Mouse (Mus musculus): Measurements from ENCODE around the gene Ccdc162. TPM values are rescaled to one million over a fixed set of nuclear protein-coding genes. Genes with fewer than 3 reads are reported as not detected.
"Not testable (repeated sequence)": the region's sequence is repeated elsewhere in the genome, so short reads cannot be mapped to it uniquely, and the experiment has no call there.

Ccdc162 gene
- polyA plus RNA-seq, 2 experiments from 2014 or later, result 0.33 to 1.1 TPM

DNA sequence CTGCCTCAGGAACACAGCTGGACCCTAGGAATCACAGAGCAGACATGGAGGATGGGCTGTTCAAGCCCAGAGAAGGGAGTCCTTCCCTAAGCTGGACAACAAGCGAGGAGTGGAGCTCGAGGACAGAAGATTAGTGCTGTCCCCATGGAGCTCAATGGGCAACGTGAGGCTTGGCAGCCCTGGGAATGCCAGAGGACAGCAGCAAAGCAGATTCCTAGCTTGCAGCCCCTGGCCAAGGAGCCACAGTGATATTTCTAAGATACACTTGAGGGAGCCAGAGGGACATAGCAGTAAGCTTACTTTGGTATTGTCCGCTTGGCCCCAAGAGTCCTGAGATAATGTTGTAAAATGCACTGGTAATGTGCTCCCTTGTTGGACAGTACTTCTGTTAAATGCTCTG lies 25.5 kb downstream of the Ccdc162 start:
- ATAC-seq, result no peak

DNA sequence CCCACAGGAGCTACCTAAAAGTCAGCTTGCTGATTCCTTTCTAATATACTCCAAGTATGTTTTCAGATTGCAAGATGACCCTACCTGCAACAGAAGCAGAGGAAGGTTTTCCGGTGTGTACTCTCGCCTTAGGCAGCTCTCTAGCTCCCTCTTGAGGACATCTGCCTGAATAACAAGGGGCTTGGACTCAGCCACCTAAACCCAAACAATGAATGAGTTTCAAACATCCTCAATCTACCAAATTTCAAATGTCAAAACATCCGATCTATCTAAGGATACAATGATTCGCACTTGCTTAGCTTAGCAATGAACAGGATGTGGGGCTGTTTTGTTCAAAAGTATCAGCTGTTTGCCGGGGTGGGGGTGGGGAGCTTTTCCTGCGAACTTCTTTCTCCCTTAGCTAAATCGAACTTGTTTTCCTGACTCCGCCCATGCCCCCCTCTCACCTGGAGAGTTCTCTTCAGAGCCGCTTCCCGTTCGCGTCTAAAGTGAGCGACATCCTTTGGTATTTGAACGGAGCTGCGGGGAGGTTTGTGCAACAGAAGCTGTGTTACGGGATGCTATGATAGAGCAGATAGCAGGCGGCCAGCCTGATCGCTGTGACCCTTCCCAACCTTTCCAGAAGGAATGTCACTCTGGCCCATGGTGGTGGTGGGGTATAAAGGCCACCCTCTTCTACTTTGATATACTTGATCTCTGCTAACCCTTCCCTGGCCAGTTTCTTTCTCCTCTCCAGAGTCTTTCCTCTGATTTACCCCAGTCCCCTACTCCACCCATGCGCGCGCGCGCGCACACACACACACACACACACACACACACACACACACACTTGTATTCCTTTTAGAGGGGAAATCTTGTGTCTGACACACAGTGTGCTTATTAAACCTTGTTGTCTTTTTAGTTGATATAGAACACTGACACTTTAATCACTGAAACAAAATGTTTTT lies 26.2 kb downstream of the Ccdc162 start:
- peak; percentile 82 for ATAC-seq

DNA sequence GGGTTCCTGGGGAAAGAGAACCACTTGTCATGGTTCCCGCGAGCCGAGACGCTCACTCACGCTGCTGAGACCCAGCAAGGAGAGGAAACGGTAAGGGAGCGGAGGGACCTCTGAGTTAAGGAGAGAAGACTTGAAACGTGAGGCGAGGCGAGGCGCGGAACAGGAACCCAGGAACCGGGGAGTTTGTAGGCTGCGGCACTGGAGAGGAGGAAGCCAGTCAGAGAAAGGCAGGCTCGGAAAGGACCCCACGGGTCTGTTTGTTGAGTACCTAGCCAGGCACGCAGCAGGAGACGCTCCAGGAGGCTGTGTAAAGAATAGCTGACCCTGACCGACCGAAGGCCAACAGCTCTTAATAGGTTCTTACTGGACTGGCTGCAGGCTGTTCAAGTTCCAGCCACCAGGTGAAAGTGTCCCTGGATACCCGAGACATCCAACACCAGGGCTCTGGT lies 31.9 kb downstream of the Ccdc162 start:
- ATAC-seq, result no peak

DNA sequence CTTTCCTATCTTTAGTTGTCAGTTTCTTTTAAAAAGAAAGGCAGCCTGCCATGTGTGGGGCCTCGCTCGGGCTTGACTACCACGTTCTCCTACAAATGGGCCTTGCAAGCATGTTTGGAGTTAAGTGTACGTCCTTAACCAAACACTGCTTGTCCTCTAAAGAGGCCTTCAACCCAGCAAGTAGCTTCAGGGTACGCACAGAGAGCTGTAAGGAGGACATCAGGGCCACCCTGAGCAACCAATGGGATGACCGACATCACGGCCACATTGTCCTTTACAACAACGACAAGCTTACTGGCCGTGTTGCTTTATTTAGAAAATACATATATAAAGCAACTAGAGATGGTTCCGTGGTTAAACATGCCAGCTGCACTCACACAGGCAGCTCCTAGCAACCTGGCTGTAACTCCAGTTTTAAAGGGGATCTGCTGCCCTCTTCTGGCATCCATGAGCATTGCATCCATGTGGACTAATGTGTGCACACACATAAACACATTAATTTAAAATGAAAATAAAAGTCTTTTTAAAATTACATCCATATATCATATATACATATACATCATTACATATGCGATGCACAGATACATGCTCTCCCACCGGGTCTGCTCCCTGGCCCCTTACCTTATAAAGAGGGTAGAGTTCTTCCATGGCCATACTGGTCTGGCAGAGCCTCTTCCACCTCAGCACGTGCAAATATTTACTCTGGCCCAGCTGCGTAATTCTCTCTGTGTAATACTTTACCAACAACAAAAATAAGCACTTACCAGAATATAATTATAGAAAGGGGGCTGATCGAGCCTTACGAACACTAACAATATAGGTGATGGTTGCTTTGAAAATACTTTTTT lies 33.7 kb downstream of the Ccdc162 start:
- ATAC-seq, result peak; percentile 68

DNA sequence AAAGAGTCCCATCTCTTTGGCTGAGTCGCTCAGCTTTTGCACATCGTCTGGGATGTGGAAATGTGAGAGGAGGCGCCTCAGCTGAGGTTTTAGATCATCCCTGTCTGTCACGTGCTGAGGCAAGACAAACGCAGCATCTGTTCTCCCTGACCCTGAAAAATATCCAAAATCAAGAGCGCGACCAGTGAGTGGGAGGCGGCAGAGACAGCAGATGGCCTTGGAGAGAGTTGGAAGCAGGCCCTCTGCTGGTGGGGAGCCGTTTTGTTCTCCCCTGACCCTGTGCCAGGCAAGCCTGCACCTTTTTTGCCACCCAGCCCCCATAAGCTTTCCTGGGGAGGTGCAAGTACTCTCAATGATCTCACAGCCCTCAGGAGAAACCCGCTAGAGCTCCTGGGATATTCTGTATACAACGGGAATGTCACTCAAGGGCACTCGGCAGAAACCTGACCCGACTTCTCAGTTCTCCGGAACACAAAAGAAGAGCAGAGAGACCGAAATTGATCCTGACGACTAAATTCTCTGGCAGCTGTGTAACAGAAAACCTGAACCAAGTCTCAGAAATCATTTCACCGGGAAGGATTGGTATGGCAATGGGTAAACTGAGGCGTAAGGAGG lies 37.6 kb downstream of the Ccdc162 start:
- ATAC-seq, result peak; percentile 46

DNA sequence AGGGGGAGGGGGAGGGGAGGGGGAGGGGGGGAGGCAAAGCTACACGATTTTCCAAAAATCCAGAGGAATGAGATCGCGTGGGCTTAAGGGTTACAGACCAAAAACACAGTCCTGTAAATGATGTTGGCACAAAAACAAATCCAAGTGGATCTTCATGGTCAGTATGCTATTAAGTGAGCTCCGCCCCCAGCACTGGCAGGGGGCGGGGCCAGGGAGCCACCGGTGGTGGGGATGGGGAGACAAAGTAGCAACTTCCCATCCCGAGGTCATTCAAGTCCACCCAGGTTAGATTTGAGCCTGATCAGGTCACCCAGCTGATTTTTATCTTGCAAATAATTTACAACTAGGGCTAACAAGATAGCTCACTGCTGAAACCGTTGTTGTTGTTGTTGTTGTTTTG lies 39.0 kb downstream of the Ccdc162 start:
- no peak for ATAC-seq

DNA sequence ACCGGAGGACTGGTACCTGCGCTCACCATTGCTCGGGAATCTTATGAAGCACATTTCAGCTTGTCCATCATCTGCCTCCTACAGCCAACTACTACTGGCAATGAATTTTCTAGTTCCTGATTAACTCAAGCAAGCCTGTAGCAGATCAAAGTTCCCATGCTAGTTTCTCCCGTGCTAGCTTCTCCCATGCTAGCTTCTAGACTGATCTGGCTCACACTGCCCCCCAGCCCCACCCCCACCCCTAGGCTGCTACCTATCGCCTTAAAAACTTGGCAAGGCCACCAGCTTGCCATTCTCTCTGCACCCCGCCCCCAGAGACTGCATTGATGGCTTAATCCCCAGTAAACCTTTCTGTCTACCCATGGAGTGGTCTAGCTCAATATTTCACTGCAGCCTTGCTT lies 39.8 kb downstream of the Ccdc162 start:
- ATAC-seq, result no peak

DNA sequence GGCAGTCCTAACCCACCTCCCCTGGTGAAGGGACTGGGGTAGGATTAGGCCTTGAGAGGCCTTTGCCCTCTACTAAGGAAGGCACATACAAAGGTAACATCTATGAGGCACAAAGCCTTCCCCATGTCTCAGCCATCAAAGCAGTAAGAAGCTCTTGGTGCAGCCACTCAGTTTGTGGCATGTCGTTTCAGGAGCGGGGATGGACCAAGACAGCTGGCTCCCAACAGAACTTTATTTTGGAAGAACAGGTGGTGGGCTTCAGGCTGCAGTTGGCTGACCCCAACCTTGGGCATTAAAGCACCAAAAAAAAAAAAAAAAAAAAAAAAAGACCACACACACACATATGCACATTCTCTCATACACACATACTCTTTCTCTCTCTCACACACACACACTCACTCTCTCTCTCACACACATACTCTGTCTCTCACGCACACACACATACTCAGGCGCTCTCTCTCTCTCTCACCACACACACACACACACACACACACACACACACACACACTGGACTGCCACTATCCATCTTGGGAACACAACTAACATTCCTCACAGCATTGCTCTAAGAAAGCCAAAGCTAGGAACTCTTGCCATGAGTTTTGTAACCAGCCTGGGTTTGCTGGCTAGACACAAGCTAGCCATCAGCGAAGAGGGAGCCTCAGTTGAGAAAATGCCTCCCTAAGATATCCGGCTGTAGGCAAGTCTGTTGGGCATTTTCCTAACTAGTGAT lies 40.4 kb downstream of the Ccdc162 start:
- no peak for ATAC-seq

DNA sequence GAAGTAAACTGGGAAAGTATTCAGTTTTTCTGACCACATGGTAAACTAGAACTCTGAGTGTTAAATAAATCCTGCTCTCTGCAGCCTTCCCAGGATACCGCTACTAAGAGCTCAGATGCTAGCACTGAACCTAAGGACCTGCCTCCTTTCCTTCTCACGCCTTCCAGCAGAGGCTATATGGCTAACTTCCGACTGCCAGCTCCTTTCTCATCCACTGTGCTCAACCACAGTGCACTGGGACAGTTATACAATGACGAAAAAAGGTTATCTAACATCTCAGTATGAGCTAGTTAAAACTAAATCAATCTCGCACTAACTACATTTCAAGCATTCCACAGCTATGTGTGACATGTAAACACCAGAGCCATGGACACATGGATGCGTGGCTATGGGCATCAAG lies 41.2 kb downstream of the Ccdc162 start:
- no peak for ATAC-seq

DNA sequence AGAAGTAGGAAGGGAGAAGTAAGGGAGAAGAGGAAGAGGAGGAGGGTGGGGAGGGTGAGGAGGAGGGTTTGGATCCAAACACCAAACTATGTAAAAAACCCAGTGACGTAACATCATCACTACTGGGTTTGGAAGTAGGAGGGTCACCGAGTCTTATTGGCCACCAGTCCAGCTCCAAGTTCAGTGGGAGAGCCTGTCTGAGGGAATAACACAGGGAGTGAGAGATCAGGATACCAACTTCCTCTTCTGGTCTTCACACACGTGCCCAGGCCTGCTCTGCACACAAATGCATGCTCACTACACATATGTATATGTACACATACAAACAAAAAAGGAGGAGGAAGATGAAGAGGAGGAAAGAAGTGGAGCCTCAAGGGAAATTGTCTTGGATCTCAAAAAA lies 42.1 kb downstream of the Ccdc162 start:
- no peak for ATAC-seq

DNA sequence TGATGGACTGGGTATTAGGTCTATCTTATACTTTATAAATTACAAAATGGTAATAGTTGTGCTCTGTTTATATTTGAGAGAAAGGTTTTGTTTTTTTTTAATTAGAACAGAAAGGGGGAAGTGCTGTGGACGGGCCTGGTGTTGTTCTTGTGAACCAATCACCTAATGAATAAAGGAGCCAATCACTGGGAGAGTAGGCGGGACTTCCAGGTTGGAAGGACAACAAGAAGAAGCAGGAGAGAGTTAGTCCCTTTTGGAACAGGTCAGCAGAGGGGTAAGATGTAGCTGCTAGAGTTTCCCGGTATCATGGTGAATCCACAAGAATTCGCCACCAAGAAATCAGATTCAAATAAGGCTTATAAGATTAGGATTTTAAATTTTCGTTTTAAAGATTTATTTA lies 46.2 kb downstream of the Ccdc162 start:
- no peak for ATAC-seq

DNA sequence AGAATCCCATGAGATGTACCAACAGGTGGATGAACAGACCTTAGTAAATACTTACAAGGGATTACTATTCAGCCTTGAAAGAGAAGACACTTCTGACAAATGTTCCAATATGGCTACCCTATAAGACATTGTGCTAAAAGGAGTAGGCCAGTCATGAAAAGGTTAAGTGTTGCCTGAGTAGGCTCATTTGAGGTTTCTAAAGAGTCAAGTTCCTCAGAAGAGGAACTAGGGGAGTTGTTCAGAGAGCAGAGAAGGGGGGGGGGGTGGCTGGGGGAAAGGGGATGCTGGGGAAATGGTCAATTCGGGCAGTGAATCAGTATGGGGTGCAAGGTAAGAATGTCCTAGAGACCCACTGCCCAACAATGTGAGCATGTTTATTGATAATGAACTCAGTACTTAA lies 50.9 kb downstream of the Ccdc162 start:
- no peak for ATAC-seq

DNA sequence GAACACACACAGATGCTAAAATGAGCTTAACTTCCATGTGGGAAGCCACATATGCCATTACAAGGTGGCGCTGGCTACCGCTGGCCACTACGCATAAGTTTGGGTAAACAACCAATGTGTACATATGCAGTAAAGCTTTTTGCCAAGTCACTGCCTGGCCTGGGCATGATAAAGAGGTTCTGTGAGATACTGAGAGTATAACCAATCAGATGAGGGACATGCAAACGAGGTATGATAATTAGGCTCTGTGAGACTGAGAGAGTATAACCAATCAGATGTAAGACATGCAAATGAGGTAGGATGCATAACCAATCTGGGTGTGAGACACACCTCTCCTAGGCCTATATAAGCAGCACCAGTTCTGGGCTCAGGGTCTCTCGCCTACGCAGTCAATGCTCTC lies 56.8 kb downstream of the Ccdc162 start:
- ATAC-seq, result not testable (repeated sequence)

DNA sequence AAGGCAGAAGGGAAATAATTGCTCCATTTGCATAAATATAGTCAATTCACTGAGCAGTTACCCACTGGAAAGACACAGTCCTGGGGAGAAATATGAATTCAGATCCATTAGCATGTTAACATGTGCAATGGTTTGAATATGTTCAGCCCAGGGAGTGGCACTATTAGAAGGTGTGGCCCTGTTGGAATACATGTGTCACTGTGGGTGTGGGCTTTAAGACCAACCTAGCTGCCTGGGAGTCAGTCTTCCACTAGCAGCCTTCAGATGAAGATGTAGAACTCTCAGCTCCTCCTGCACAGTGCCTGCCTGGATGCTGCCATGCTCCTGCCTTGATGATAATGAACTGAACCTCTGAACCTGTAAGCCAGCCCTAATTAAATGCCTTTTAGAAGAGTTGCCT lies 60.8 kb downstream of the Ccdc162 start:
- not testable (repeated sequence) for ATAC-seq

DNA sequence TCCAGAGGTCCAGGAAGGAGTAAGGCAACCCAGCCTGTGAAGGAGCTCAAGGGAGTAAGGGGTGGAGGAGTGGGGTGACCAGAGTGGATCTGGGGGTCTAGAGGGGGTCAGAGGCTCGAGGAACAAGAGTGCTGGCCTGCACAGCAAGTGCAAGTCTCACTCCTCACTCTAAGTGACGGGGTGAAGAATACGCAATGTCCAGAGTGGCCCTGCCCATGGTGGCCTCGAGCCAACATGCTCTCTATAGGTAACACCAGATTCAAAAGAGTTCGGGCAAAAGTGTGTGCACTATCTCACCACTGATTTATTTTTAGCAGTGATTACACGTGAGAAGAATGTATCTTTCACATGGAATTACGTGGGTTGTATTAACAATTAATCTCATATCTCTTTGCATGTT lies 63.4 kb downstream of the Ccdc162 start:
- ATAC-seq, result no peak

DNA sequence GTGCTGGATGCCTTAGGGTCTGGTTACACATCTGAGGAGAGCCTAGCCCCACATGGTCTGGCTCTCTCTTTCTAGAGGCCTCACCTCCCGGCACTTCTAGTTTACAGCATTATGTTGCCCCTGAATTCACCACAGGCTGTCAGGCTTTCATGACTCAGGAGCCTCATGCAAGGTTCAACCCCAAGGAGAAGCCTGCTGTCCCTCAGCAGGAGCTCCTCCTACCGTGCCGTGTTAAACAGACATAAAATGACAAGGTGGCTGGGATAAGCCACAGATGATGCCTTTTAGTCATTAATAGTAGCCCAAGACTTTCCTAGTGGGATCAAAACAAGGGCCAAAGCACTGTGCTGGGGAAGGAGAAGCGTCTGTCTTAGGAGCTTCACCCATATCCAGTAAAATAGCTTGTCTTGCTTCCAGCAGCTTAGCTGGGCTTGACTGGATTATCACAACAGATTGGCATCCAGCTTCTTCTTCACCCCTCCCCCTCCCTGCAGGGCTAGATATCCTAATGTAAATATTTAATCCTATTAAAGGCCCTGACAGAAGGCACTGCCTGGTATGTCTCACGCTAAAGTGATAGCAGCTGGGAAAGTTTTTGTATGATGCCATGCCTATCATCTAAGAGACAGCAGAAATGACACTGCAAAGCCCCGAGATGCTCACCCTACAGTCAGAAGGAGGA lies 64.2 kb downstream of the Ccdc162 start:
- ATAC-seq, result no peak

DNA sequence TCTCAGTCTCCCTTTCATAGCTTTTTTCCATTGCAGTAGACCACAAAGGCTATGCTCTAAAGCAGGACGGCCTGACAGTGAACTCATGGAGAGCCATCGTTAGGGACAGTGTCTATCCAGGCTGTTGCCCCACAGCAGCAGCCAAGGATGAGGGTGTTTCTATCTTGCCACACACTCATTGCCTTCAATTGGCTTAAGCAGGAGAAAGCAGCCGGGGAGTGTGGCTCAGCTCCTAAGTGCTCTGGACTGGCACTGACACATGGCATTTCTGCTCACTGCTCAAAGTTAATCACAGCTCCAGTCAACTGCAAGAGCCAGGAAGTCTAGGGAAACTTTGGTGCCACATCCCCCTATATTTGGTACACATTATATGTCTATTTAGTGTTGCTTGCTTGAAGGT lies 64.9 kb downstream of the Ccdc162 start:
- ATAC-seq, result no peak

DNA sequence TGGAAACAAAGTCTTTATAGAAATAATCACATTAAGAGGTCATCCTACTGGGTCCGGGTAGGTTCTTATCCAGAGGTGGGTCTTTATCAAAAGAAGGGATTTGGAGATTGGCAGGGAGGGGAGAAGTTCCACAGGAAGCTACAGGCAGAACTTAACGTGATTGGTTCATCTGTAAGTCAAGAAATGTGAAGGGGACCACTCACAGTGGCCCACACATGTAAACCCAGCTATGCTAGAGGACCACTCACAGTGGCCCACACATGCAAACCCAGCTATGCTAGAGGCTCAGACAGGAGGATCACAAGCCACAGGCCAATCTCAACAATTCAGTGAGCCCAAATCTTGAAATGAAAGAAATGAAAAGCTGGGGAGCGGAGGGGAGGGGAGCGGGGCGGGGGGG lies 67.2 kb downstream of the Ccdc162 start:
- ATAC-seq, result no peak

DNA sequence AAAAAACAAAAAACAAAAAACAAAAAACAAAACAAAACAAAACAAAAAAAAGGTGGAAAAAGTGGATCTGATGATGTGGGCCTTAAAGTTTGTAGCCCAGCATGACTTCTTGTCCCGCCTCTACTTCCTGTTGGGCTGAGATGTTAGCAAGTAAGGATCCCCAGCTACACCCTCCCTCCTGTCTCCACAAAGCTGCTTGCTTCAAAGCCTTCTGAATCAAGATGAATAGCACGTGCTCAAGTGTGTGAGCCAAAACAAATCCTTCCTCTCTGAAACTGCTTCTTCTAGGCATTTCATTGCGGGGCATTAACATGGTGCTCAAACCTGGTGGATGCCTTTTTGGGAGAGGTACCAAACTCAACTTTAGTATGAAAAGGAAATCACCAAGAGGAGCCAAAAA lies 77.7 kb downstream of the Ccdc162 start:
- no peak for ATAC-seq

DNA sequence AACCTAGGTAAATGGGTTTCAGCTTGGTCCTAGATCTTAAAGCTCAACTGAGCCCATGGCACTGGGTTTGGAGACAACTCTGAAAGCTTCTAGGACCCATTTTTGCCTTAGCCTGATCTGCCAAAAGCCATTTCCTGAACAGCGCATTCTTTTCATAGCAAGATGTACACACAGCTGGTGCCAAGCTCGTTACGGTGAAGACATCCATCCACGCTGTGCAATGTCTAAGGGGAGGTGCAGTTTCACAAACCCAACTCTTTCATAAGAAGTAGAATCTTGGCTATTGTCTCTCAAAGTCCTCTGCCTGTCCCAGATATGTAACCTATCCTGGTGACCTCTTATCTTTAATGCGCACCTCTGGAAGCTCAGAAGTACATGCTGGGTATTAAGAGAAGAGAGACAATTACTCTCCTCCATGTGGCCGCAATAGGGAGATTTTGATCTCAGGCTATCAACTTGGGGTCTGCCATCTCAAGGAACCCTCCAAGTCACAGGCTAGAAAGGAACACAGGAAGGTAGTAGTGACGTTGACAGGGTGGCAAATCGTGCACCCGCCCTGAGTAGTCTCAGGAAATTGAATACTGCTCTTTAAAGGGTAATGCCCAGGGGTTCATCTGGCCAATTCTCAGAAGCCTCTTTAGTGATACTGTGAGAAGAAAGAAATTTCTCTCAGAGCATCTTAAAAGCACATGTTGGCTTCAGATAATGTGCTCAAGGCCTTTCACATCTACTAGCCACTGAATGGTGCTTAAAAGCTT lies 81.0 kb downstream of the Ccdc162 start:
- ATAC-seq, result peak; percentile 54

DNA sequence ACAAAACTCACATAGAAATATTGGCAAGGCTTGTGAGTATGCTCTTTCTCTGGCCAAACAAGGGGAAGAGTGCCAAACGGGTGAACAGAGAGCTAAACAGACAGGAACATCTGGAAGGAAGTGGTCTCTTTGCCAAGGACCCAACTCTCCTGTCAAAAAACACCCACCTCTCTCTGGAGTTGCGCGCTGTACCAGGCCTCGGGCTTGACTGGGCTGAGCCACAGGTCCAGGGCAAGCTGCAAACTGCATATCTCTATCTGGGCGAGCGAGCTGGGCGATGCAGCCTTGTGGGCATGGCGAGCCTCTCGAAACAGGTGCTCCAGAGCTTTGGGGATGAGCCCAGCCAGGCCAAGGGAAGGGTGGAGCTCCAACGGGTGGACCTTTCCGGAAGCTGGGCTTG lies 82.6 kb downstream of the Ccdc162 start:
- ATAC-seq, result no peak
